Mouse (Mus musculus): ENCODE data around the gene Upk3bl. TPM values are rescaled to one million over a fixed set of nuclear protein-coding genes. Genes with fewer than 3 reads are reported as not detected.
"Not testable (repeated sequence)": the region's sequence is repeated elsewhere in the genome, so short reads cannot be mapped to it uniquely, and the experiment has no call there.

Upk3bl gene
- total RNA-seq, 2 experiments from 2014 or later = not detected

DNA sequence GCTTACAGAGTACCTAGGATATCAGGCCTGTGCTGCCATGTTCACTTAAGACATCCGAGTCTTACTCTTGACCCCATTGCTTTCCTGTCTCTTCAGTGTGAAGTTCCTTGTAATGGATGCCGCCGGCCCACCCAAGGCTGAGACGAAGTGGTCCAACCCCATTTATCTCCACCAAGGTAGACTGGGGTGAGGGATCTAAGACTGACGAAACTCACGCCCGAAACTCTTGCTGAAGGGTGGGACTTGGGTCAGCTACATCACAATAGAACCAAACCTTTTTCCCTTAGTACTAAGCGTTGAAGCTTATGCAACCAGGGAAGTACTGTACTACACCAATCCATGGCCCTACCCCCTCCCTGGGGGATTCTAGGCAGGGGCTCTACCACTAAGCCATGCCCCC lies 12.6 kb upstream of the Upk3bl start:
- no peak for DNase-seq (ENCODE audit: extremely low spot score in 1 of 2, low spot score in 2 of 2)
- intact Hi-C loops (cut with DNase I) = no loop called here

GRCm38 (mm10) chr5:136044865-136045264 lies 9.4 kb upstream of the Upk3bl start:
- intact Hi-C loops (cut with DNase I) = no loop called here
- no peak for DNase-seq (ENCODE audit: extremely low spot score in 1 of 2, low spot score in 2 of 2)

GRCm38 (mm10) chr5:136045408-136045807 lies 8.9 kb upstream of the Upk3bl start:
- no peak for DNase-seq (ENCODE audit: extremely low spot score in 1 of 2, low spot score in 2 of 2)
- intact Hi-C loops (cut with DNase I) = no loop called here

DNA sequence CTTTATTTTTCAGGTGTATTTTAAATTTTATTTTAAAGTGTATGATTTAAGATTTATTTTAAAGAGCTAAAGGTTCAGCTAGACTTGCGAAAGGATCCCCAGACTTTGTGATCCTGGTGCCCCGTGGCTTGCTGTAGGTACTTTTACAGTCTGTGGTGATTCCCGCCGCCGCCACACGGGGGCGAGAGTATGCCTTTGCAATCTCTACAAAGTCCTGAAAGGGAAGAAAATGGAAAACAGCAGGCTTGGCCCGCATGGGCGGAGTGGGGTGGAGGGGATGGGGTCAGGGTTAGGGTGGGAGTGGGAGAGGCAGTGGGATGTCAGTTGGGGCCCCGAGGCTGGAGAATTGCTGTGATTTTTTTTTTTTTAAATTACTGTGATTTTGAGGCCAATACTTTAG lies 8.3 kb upstream of the Upk3bl start:
- intact Hi-C loops (cut with DNase I) = no loop called here
- DNase-seq (ENCODE audit: extremely low spot score in 1 of 2, low spot score in 2 of 2) = peak; percentile 71 to 85

DNA sequence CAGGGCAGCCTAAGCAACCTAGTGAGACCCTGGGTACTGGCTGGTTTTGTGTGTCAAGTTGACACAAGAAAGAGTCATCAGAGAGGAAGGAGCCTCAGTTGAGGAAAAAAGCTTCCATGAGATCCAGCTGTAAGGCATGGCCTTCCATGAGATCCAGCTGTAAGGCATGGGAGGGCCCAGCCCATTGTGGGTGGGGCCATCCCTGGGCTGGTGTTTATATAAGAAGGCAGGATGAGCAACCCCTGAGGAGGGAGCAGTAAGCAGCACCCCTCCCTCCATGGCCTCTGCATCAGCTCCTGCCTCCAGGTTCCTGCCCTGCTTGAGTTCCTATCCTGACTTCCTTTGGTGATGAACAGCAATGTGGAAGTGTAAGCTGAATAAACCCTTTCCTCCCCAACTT lies 5.8 kb upstream of the Upk3bl start:
- DNase-seq (ENCODE audit: extremely low spot score in 1 of 2, low spot score in 2 of 2); intact Hi-C loops (cut with DNase I): not testable (repeated sequence)

DNA sequence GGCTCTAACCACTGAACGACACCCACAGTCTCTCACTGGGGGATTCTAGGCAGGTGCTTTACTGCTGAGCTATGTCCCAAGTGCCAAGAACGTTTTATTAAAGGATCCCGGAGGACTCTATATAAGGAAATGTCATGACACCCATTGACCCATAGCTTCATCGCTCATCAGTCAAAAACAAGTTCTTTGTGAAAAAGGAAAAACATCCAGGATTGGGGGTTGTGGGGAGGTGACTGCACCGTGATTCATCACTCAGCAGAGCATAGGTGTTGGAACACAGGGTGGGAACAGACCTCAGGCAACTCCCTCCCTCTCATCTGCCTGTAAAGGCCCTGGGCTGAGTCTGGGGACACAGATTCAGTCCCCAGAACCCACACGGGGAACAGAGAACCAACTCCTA lies 4.4 kb upstream of the Upk3bl start:
- DNase-seq (ENCODE audit: extremely low spot score in 1 of 2, low spot score in 2 of 2) = no peak
- intact Hi-C loops (cut with DNase I) = loop anchor here (10.0 kb wide), 1 partner anchor 155 kb away; no protein-coding TSS in a partner anchor

DNA sequence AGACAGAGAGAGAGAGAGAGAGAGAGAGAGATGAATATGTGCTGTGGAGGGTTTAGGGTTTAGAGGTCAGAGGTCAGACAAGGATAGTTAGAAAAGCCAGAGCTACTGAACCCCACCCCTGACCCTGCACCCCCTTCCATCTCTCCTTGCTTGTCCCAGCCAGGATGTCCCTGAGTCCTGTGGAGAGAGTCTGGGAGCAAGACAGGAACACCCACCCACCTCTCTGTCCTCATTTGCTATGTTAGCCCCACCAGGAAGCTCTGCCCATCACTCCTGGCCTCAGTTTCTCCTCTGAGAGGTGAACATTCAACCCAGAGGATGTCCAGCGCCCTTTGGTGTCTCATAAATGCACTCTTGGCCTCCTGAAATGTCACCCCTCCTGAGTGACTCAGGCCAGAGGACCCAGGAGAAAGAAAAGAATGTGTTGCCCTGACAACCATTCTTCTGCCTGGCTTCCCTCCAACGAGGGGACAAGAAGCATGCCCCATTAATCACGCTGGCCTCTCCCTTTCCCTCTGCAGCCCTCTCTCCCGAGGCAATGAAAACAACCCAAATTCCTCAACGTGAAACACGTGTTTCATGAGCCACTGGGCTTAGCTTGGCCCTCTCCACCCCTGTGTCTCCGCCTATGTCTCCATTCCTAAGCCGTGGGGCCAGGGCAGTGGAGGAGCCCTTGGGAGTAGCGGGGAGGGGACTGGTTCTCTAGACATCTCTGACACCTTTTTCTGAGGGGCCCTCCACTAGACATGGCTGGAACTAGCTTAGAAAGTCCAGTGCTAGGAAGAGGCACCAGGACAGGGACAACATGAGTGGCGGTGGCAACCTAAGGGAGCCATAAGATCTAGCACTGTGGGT lies 2.8 kb upstream of the Upk3bl start:
- intact Hi-C loops (cut with DNase I) = loop anchor here (10.0 kb wide), 1 partner anchor 157 kb away; no protein-coding TSS in a partner anchor

DNA sequence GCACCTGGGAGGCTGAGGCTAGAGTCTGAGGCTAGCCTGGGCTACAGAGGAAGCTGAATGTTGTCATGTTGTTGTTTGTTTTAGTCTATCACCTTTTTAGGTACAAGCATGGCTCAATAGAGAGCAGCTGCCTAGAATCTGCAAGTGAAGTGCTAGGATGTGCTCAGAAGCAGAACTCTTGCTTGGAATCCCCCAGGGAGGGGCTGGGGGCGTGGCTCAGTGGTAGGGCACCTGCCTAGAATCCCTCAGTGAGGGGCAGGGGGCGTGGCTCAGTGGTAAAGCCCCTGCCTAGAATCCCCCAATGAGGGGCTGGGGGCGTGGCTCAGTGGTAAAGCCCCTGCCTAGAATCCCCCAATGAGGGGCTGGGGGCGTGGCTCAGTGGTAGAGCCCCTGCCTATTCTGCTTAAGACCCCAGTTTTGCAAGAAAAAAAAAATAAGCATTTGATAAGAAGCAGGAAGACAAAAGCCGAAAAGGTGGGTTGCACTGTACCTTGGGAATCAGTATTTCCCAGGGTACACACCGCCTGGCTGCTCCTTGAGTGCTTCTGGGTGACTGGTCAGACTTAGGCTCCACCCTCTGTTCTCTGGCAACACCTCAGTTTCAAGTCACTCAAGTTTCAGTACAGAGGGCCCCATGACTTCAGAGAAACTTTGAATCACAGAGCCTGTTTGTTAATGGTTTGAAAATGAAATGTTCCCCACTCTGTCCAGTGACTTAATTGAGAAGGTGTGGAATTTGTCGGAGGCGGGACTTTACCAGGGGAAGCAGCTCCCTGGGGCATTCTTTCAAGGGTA lies 1.2 kb upstream of the Upk3bl start:
- no peak for DNase-seq (ENCODE audit: extremely low spot score in 1 of 2, low spot score in 2 of 2)
- intact Hi-C loops (cut with DNase I) = loop anchor here (10.0 kb wide), 1 partner anchor 158 kb away; no protein-coding TSS in a partner anchor

More for the DNA sequence above, 2.8 kb upstream of the Upk3bl start:
- DNase-seq (ENCODE audit: extremely low spot score in 1 of 2, low spot score in 2 of 2) = no peak

- intact Hi-C loops (cut with DNase I) = loop anchor here (10.0 kb wide), 1 partner anchor 161 kb away; no protein-coding TSS in a partner anchor
- DNase-seq (ENCODE audit: extremely low spot score in 1 of 2, low spot score in 2 of 2) = no peak
Observed at GRCm38 (mm10) chr5:136056062-136056461, 1.8 kb downstream of the Upk3bl start.

GRCm38 (mm10) chr5:136057085-136057484 lies 2.8 kb downstream of the Upk3bl start:
- no peak for DNase-seq (ENCODE audit: extremely low spot score in 1 of 2, low spot score in 2 of 2)
- intact Hi-C loops (cut with DNase I) = loop anchor here (10.0 kb wide), 1 partner anchor 162 kb away; no protein-coding TSS in a partner anchor

- intact Hi-C loops (cut with DNase I) = loop anchor here (5.0 kb wide), 1 partner anchor 79 kb away; the partner anchor contains the start of gene Zp3
- peak; percentile 44 to 83 for DNase-seq (ENCODE audit: extremely low spot score in 1 of 2, low spot score in 2 of 2)
Observed at GRCm38 (mm10) chr5:136061567-136061966, 7.3 kb downstream of the Upk3bl start.

GRCm38 (mm10) chr5:136063920-136064319 lies 9.6 kb downstream of the Upk3bl start:
- no peak for DNase-seq (ENCODE audit: extremely low spot score in 1 of 2, low spot score in 2 of 2)
- intact Hi-C loops (cut with DNase I) = loop anchor here (5.0 kb wide), 1 partner anchor 82 kb away; the partner anchor contains the start of gene Zp3

DNA sequence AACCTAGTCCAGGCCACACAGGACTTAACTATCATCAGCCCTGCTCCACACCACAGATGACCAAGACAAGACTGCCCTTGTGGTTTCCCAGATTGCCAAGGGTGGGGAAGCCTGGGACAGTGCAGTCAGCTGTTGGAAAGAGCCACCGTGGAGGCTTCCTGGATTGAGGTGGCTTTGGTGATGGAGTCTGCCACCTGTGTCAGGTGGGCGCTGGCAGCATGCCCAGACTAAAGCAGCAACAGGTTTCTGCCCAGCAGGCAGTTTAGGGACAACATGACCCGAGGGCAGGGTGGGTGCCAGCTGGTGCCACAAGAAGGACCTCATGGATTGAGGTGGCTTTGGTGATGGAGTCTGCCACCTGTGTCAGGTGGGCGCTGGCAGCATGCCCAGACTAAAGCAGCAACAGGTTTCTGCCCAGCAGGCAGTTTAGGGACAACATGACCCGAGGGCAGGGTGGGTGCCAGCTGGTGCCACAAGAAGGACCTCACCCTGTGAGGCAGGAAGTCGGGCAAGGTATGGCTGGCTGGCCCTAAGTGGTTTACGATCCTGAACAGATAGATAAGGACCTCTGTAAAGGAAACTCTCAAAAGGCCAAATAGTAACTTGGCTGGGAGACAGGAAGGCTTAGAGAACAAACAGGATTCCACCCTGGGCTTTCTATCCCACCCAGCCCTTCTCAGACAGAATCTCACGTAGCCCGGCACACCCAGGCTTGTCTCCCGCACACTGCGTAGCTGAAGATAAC lies 12.3 kb downstream of the Upk3bl start:
- intact Hi-C loops (cut with DNase I); DNase-seq (ENCODE audit: extremely low spot score in 1 of 2, low spot score in 2 of 2): not testable (repeated sequence)

DNA sequence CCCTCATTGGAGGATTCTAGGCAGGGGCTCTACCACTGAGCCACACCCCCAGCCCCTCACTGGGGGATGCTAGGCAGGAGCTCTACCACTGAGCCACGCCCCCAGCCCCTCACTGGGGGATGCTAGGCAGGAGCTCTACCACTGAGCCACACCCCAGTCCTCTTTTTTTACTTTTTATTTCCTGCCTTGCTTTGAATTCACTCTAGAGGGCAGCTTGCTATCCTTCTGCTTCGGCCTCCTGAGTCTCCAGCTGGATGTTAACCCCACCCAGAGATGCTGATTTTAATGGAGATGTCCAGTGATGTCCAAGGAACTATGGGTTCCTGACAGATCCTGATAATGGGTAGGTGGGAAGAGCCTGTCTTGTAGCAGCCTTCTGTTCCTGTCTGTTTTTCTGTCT lies 15.1 kb downstream of the Upk3bl start:
- no peak for DNase-seq (ENCODE audit: extremely low spot score in 1 of 2, low spot score in 2 of 2)
- intact Hi-C loops (cut with DNase I) = no loop called here

GRCm38 (mm10) chr5:136073051-136073450 lies 18.8 kb downstream of the Upk3bl start:
- intact Hi-C loops (cut with DNase I) = no loop called here

DNA sequence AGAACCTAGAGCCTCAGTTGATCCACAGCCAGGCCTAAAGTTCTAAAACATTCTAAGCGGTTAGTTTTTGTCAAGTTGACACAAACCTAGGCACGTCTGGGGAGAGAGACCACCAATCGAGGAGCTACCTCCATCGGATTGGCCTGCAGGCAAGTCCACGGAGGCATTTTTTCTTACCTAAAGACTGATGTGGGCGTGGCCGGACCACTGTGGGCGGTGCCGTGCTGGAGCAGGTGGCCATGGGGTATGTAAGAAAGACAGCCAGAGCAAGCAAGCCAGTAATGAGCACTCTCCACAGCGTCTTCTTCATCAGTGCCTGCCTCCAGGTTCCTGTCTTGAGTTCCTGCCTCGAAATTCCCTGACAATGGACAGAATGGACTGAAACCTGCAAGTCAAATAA lies 19.2 kb downstream of the Upk3bl start:
- intact Hi-C loops (cut with DNase I) = no loop called here
- DNase-seq (ENCODE audit: extremely low spot score in 1 of 2, low spot score in 2 of 2) = no peak

More at GRCm38 (mm10) chr5:136073051-136073450, 18.8 kb downstream of the Upk3bl start:
- DNase-seq (ENCODE audit: extremely low spot score in 1 of 2, low spot score in 2 of 2) = no peak

DNA sequence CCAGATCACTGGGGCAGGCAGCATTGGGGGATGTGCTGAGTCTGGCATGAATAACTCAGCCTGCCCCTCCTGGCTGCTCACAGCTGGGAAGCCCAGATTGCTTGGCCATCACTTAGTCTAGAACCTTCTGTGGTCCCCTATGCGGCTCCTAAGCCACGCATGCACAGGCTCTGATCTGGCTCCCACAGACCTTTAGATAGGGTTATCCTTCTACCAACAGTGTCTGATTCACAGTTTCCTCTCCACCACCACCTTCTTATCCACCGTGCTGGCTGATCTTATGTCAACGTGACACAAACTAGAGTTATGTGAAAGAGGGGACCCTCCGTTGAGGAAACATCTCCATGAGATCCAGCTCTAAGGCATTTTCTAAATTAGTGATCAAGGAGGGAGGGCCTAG lies 20.8 kb downstream of the Upk3bl start:
- intact Hi-C loops (cut with DNase I) = no loop called here
- no peak for DNase-seq (ENCODE audit: extremely low spot score in 1 of 2, low spot score in 2 of 2)

DNA sequence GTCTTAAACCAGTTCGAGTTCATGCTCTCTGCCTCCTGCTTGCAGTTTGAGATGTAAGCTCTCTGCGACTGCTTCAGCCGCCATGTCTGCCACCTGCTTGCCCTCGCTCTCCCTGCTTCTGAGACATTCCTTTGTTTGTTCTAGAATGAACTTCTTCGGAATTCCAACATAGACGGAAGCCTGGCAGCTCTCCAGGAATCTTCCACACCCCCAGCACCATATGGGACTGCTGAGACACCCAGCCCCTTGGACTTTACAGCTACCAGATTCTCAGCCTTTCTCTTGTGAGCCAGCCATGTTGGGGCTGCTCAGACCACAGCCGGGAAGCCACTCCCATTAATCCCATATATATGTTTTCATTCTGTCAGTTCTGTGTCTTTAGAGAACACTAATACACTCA lies 22.0 kb downstream of the Upk3bl start:
- intact Hi-C loops (cut with DNase I) = no loop called here
- DNase-seq (ENCODE audit: extremely low spot score in 1 of 2, low spot score in 2 of 2) = peak in 1 of 2 experiments; percentile 54

Data from left cerebral cortex, postnatal 10 days (tissue).